Mouse (Mus musculus) retina, adult 2 months (tissue): ENCODE data around the gene Cox5a.
A peak's percentile ranks its signal among the peaks of the same experiment; 100 is the strongest.

Experiments
- DNase-seq: peaks from one replicate; pipeline ENCODE4 v3.0.0-alpha.2; 2012; ENCODE audit warnings: low read depth, low spot score

The Cox5a gene

DNA sequence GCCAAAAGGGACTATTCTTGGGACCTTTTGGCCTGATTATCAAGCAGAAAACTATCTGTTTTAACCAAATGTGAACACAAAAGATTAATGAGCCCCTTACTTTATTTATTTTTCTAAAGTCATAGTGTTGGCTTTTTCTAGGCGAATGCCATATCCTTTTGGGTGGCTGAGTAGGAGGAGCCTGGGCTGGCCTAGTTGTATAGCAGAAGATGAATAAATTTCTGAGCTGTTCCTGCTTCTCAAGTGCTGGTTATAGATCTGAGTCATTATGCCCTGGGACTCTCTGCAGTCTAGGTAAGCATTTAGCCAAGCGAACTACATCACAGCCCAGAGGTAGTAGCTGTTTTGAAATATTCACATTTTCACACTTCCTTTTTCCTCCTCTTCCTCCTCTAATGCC lies 4.4 kb downstream of the Cox5a start:
- no peak for DNase-seq

DNA sequence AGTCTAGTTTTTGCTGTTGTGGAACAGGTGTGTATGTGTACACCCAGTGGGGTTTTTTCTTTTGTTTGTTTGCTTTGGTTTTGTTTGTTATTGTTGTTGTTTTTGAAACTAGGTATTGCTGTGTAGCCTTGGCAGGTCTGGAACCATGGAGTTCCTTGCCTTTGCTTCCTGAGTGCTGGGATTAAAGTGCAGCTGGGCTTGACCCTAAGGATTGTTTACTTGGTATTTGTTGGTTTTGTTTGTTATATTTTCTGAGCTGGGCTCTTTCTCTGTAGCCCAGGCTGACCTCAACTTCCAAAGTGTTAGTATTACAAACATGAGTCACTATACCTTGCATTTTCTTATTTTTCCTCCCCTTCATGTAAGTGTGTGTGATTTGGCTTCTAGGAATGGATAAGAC lies 5.4 kb downstream of the Cox5a start:
- no peak for DNase-seq

DNA sequence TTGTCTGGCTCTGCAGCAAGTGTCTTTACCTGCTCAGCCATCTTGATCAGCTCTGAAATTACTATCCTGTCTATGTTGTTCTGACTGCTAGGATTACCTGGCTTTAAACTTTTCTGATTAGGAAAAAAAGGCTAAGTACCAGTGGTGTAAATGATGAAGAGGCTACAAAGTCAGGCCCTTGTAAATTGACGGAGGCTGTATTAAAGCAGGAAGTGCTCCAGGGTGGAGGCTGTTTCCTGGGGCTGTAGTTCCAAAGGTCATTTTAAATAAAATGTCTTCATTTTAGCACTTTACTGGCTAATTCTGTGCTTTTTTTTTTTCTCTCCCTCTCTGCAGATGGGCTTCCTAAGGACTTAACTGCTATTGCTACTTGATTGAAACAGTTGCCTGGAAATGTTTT lies 10.9 kb downstream of the Cox5a start:
- no peak for DNase-seq

DNA sequence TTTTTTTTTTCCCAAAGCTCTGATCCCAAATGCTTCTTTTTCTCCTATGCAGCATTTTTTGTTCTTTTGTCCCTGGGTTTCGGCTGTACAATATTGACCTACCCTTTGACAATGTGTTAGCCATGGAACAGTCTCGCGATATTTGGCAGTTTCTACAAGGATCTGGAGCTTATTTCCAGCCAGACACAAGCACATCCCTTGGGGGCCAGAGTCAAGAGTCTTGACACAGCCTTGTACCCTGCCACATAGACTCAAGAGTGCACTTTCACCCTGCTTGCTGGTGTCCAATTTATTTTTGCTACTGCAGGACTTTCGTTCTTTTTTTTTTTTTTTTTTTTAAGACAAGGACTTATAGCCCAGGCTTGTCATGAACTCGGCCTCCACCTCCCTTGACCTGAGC lies 15.3 kb downstream of the Cox5a start:
- DNase-seq = no peak

DNA sequence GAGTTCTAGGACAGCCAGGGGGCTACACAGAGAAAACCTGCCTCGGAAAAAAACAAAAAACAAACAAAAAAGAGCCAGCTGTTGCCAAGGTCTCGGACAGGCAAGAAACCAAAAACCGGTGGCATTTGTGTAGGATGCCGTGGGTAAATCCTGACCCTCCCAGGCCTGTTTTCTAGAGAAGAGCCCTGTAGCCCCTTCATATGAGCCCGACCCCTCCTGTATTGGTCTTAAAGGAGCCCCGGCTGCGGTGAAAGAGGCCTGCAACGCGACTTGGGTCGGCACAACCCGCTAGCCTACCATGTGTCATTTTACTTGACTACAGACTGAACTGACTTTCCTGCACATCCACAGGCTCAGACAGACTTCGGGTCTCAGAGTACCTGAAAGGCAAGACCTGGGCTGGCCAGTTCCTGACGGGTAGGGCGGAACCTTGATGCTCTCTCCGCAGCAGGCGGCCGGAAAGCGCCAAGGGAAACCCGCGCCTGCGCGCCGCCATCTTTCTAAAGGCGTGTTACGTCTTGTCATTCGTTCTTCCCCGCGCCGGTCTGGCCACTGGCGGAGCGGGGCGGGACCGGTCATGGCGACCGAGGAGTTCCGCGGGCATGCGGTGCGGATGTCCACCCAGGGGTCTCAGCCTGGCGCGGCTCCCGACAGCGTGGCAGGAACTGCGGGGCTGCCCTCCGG lies 16.1 kb downstream of the Cox5a start, which contains the start of gene Fam219b:
Gene Fam219b, plus strand, starts transcription at position 485 of the 684 bp plus-strand sequence.
- peak; percentile 80 for DNase-seq

DNA sequence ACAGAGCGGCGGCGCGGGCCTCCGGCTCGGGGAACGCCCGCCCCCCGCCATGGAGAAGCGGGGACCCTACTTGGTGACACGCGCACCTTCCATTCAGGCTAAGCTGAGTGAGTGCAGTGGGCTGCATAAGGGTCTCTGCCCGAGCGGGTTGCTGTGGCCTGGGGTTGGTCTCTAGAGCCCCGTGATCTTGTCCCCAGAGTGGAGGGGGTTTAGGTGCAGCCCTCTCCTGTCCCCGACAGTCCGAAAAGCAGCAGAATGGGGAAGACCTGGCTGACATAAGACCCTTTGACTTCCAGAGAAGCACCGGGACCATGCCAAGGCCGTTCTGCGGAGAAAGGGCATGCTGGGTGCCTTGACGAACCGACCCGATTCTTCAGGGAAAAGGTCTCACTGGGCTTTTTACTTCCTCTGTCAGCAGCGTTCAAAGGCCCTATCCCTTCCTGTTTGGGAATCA lies 16.7 kb downstream of the Cox5a start:
- DNase-seq = no peak

DNA sequence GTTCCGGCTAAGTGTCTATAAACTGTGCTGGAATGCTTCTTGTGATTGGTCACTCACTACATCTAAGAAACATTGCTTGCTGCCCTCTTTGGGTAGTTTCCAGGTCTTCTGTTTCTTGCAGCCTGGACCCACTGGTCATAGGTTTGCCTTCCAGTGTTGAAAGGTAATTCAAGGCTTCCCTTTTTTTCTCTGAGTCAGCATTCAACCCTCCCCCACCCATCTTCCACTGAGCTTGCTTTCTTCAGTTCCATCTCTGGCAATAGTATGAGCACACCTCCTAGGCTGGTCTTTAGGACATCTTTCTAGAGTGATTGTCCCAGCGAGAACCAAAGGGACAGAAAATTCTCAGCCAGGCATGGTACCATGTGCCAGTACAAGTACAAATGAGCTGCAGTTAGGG lies 18.5 kb downstream of the Cox5a start:
- no peak for DNase-seq

DNA sequence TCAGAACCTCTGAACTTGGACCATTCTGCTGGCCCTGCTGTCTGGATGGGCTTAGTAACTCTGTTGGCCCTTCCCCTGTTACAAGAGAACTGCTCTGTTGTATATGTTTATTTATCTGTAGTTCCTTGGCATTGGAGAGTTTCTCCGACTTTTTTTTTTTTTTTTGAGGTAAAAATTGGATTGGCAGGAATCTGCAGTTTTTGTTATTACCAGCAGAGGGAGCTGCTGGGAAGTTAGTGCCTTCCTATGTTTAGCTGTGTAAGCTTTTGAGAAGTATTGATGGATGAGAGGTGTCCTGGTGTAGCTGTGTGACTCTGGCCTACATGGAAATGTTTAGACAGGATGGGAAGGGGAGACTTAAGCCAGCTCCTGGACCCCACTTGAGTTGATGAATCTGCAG lies 20.2 kb downstream of the Cox5a start:
- no peak for DNase-seq

DNA sequence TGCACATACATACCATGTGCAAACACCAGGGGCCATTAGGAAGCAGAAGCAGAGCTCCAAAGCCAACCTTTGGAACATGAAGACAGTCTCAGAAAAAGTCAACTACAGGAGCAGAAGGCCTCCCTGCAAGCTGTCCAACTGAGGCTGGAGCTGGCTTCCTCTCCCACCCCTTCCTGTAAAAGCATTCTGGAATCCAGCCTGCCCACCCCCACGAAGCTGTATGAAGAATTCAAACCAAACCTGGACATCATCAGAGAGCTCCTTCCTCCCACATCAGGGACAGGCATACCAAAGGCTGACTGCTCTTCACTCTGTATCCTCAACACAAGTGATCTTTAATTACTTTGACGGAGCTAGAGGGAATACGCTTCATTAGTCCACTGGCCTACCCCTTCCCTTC lies 22.9 kb downstream of the Cox5a start:
- DNase-seq = no peak

DNA sequence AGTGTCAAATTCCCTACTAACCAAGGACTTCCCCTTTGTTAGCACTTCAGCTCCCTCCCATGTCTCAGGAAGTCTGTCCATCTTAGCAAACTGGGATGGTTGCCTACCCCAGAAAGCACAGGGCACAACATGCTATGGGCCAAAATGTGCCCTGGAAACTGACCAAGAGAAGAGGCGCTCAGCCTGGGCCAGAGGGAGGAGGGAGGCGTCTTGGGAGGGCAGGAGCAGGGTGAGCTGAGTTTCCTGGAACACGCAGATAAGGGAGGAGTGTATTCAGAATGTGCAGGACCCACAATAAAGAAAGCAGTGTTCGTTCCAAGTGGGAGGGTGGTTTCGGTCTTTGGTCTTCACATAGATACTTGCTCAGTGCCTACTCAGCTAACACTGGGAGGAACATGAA lies 26.2 kb downstream of the Cox5a start:
- DNase-seq = no peak

DNA sequence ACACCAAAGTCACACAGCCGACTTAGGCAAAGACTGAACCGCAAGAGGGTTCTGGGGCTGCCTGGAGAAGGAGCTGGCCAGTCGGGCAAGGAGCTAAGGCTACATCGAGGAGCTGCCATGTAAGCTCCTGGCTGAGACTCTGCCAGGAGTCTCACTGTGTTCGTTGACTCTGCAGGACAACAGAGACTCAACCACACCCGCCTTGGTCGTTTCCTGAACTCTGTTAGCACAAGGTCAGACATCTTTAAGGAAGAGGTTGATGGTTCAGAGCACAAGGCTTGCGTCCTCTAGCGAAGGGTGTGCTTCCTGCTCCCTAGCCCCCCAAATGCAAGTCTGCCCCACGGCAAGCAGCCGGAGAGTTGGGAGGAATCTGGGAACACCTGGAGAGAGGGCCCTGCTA lies 26.8 kb downstream of the Cox5a start:
- DNase-seq = no peak

DNA sequence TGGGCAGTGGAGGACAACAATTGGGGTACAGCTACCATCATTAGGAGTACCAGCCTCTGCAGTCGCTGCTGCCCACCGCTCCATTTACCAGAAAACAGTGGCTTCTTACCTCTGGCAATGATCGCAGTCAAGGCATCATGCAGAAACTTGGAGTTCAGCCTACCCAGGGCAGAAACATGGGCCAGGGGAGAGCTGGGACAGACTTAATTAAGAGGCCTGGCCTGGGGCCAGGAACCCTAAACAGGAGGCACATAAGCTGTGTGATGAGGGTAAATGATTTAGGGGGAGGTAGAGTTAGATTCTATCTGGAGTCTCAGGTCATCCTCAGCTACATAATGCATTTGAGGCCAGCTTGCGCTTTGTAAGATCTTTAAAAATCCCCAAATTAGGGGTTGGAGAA lies 28.1 kb downstream of the Cox5a start:
- no peak for DNase-seq

DNA sequence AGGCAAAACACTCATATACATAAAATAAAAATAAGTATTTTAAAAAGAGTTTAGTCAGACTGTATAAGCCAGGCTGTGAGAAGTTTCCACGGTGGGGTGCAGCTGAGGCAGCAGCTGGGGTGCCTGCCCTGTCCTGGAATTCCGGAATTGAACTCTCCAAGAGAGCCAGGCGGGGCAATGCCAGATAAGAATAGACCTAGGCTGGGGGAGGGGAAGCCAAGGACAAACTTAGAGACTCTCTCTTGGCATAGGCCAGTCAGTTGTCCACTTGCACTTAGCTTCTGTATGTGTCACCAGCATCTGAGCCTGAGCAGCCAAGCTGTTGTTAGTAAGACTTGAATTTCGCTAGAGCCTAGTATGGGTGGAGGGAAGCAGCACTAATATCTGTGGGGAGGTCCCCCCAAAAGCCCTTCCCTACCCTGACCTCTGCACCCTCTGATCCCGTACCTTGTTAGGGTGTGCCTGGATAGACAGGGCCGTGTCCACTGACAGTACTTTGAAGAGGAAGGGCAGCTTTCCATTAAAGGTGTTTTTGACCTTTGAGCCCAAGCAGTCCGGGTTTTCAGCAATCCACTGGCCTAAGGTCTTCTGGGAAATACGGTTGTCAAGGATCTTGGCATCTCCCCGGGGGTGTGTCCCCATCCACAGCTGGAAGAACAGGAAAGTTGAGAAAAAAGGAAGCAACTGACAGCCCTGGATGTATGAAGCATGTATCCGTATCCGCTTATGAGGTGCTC lies 29.2 kb downstream of the Cox5a start:
- DNase-seq = no peak

DNA sequence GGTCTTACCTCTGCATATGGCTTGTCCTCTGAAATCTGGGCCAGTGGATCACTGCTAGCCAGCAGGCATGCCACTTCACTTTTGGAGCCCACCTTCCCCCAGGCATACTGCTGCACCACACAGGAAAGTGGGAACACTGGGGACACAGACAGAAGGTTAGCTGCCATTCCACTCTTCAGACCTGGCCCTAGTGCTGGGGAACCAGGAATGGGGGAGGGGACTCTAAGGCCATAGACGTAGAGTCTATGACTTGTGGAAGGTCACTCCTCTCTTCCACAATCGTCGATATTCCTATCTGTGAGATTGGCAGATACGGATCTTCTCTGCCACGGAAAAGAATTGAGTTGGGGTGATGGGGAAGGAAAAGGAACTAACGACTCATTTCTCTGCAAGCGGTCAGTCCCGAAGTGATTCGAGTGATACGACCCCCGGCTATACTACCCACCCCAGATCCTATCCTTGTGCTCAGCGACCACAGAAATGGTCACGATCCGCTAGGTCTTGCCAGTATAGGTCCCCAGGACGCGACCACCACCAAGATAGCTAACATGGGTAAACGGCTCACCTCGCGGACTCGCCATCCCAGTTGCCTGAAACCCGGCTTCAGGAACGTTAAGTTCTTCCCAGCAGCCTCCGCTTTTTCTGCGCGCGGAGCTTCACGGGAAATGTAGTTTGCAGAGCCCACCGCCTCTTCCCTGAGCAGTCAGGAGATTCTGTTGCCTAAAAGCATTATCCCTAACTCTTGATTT lies 31.2 kb downstream of the Cox5a start, which contains the start of gene Mpi:
Gene Mpi, minus strand, starts transcription at position 625 of the 749 bp plus-strand sequence.
- peak; percentile 43 for DNase-seq

DNA sequence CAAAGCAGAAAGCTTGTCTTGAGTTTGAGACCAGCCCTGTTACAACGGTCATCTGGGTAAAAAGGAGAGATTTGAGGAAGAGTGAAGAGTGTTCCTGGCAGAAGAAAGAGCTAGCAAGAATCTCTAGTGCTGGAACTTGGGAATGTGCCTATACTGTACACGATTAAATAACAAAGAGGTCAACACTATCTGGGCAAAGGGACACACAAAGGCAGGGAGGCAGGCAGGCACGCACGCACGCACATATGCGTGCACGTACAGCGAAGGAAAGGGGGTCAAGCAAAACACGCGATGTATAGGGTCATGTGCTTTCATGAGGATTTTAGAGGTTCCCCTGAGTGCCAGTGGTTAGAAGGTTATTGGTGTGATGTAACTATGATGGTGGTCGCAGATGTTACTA lies 32.0 kb downstream of the Cox5a start:
- DNase-seq = no peak

DNA sequence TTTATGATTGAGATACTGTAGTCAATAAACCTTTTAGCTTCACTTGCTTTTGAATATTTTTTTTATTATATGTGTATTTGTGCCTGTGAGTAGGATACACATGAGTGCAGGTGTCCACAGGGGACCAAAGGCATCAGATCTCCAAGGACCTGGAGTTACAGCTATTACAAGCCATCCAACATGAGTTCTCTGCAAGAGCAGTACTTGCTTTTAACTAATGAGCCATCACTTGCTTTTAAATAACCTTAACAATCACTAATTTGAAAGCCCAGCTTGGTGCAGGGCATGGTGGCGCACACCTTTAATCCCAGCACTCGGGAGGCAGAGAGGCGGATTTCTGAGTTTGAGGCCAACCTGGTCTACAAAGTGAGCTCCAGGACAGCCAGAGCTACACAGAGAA lies 33.7 kb downstream of the Cox5a start:
- no peak for DNase-seq

DNA sequence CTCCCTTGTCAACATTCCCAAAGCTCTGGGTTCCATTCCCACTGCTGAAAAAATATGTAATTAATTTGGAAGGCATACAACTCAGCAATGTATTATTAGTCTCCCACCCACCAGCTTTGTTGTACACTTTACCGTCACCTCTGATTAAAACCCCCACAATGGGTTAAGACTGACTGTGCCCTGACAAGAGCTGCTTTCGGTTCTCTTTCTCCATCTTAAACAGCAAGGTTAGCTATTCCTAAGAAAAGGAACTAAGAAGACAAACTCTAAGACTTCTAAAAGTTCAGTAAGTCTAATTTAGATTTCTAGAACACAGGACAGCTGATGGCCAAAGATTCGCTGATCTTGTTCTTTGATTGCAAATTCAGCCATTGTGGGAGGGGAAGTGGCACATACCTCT lies 36.1 kb downstream of the Cox5a start:
- no peak for DNase-seq

DNA sequence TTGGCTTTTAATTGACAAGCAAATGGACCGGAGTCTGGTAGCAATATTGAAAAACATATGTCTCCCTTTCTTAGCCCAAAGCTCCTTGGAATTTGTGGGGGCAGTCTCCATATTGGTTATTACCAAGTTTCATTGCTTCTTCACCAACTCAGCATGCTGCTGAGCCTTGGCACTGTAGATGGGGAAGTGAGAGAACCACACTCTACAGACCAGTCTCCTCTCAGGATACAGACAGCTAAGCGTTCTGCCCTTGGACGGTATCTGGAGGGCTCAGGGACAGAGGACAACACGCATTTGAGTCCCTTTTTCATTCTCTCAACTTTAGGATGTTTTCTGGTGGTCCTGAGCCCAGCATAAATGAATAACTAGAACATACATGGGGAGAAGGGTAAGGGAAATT lies 37.6 kb downstream of the Cox5a start:
- DNase-seq = no peak

DNA sequence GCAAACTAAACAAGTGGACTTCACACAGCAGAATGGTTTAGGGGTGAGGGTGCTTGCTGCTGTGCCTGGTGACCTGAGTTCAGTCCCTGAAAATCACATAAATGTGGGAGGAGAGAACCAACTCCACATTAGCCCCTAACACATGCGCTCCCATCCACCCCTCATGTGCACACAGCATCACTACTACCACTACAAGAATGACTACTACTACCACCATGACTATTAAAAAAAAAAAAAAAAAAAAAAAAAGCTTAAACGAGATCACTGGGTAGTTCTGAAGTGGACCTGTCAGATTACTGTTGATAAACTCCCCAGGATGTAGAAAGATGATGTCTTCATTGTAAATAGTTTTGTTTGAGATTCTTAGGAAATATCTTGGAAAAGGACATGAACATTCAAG lies 38.5 kb downstream of the Cox5a start:
- DNase-seq = no peak

DNA sequence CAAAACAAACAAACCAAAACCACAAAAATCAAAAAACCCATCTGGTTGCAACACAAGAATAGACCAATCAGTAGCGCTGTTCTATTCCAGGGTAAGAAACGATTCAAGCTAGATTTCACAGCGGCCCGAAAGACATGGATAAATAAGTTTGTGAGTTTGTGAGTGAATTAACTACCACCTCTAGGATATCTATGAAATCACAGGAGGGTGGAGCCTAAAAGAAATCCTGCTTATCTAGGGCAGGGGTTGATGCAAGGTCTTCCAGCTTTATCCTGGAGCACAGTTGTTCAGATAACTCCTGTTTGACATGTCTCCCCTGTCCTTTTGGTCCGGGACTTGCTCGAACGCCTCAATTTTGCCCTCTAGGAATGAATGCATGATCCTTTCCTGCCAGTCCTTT lies 39.2 kb downstream of the Cox5a start:
- DNase-seq = no peak

DNA sequence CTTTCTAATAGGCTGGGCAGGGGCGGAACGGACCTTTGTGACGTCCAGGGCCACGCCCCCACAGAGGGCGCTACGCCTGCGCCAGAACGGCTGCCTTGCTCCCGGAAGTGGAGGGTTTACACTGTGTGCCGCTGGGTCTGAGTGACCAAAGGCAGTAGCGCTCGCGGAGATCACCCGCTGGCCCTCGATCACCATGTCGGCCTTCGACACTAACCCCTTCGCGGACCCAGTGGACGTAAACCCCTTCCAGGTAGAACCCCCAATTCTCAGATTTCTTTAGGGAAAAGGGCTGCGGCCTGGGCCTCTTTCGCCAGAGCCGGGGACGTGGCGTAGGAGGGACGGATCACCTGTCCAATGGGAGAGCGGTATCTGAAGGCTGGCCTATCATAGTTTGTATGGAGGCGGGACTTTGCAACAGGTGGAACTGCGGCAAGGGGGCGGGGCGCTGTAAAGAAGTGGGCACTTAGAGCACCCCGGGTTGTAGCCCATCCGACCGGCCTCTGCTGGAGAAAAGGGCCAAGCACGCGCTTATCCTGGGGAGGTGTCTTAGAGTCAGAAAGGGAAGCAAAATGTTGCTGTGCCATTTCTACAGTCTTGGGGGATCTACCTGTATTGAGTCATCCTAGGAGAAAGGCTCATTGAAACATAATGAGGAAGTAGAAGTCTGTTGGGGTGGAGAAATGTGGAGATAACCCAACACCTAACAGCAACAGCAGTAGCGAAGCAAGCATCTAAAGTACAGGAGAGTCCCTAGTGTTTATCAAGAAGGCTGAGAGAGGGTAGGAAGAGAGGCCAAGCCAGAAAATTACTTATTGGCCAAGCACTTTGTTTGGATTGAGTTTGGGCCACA lies 40.0 kb downstream of the Cox5a start, which contains the start of gene Scamp2:
Gene Scamp2, plus strand, starts transcription at position 83 of the 850 bp plus-strand sequence.
- peak; percentile 85 for DNase-seq

DNA sequence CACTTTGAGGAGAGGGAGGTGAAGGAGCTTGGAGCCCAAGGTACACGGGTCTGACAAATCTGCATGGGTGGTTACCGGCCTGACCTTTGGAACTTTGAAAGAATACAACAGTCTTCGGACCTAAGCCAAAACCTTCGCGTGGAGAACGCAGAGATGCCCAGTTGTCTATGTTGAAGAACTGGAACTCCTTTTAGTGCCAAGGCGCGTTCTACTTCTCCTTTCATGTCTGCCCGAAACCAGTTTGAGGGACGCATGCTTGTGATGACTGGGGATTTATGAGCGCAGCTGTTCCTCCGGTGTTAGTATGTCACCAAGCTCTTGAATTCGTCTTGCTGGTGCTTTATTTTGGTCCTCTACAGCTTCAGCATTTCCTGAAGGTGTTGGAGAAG lies 40.6 kb downstream of the Cox5a start:
- DNase-seq = no peak
